Mouse (Mus musculus) layer of hippocampus, postnatal 10 days (tissue): Measurements from ENCODE around the gene Scnn1a. TPM values are rescaled to one million over a fixed set of nuclear protein-coding genes. Genes with fewer than 3 reads are reported as not detected.

ENCODE experiments used
- DNase-seq, 2 experiments: peaks; one replicate each; pipeline ENCODE4 v3.0.0; 2021; ENCODE audit warnings: low spot score in 2 of 2
- total RNA-seq, 2 experiments: library from RNA; stranded (reverse); gene quantifications; 2 replicates each; pipeline ENCODE4 v1.2.3; 2021

The Scnn1a gene
- total RNA-seq, 2 experiments from 2014 or later: 2.5 to 3.5 TPM

DNA sequence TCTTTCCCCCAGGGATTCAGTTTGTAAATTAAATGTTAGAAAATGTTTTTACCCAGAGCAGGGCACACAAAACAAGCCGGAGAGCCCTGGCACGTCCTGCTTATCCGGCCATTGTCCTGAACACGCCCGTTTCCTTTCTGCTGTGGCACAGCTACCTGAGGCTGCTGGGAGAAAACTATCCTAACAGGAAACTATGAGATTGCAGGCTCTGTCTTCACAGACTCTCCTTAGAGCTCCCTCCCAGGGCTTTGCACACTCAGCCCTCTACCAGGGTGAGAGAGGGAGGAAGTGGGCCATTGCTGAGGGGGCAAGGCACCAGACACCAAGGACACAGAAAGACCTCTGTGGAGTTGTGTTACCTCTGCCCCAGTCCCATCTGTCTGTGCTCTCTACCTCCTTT, 19.8 kb downstream of the Scnn1a start:
- DNase-seq: no peak

- DNase-seq: no peak
Measured at GRCm38 (mm10) chr6:125342198-125342597, 21.7 kb downstream of the Scnn1a start.

- DNase-seq: peak in 1 of 2 experiments; percentile 40
Measured at GRCm38 (mm10) chr6:125344084-125344483, 23.6 kb downstream of the Scnn1a start.

DNA sequence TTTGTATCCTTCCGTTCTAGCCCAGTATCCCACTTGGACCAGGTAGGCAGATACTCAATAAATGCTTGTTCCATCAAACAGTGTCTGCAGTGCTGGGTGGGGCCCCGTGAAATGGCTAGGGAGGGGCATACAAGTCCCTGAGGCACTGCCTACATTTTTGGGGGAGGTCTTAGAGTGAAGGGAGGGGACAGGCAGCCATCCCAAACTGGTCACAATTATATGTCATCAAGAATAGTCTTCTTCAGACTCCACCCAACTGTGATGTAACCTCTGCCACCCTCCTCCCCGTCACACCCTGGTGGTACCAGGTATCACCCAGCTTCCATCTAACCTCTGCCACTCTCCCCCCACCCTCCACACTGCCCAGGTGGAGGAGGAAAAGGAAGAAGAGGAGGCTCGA, 24.4 kb downstream of the Scnn1a start:
- no peak for DNase-seq

GRCm38 (mm10) chr6:125345625-125346024, 25.2 kb downstream of the Scnn1a start:
- no peak for DNase-seq

DNA sequence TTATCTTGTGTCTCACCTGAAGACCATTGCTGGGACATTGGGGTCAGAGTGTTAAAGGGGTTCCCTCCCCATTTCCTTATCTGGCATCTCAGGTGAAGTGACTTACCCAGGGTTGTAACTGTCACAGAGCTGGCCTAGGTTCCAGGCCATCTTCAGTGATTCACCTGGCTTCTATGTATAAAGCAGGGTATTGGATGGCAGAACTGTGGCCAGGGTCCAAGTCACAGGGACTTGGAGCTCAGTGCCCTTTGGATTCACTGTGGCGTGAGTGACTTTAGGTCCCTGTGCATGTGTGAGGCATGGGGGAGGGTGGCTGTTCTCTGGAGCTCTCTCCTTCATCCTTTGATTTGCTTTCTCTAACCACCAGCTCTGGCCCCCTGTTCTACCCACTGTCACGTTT, 25.6 kb downstream of the Scnn1a start:
- DNase-seq: no peak

GRCm38 (mm10) chr6:125348721-125349574, 28.5 kb downstream of the Scnn1a start, which contains the start of gene Tnfrsf1a:
Tnfrsf1a (plus strand) TSS chr6:125349362.
- no peak for DNase-seq

DNA sequence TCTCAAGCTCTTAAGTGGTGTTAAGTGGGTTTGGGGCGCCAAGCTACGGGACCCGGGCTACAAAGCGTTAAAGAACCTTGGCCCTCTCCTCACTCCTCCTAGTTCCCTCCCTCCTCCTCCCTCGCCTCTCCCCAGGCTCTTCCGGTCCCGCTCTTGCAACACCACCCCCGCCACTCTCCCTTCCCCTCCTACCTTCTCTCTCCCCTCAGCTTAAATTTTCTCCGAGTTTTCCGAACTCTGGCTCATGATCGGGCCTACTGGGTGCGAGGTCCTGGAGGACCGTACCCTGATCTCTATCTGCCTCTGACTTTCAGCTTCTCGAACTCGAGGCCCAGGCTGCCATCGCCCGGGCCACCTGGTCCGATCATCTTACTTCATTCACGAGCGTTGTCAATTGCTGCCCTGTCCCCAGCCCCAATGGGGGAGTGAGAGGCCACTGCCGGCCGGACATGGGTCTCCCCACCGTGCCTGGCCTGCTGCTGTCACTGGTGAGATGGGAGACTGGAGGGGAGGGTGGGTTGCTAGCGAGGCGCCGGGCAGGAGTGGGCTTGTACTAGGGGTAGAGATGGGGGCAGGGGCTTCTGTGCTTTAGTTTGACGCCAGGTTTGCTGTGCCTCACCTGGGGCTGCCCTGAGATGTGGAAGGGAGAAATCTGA, 29.2 kb downstream of the Scnn1a start:
- peak in 1 of 2 experiments; percentile 35 for DNase-seq

DNA sequence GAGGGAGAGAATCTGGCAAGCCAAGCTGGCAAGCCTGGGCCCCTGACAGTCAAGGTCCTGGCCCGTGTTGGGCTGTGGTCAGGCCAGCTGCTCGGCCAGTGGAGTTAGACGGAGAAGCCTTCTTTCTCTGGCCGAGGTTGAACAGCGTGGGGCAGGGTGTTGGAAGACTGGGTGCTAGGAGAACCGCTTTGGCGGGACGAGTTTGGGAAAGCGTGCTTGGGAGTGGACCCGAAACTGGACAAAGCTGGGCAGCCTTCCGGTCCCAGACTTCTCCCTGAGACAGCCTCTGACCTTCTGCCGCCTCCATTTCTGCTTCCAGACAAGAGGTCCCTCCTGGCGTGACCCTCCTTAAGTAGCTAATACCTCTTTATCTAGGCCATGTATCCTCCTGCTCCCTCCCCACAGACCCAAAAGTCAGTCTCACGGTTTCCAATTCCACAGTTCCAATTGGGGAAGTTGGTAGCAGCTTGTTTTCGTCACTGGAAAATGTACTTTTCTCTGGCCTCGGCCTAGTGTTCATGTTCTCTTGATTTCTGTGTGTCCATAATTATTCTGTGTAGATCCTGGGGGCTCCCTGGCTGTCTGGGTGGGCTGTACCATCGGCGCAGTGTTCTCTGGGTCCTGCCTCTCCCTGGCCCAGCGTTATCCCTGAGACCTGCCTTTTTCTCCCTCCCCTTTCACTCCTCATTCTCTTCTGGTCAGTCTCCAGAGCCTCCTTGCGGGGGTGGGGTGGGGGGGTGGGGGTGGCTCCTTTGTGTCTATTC, 30.0 kb downstream of the Scnn1a start:
- no peak for DNase-seq

DNA sequence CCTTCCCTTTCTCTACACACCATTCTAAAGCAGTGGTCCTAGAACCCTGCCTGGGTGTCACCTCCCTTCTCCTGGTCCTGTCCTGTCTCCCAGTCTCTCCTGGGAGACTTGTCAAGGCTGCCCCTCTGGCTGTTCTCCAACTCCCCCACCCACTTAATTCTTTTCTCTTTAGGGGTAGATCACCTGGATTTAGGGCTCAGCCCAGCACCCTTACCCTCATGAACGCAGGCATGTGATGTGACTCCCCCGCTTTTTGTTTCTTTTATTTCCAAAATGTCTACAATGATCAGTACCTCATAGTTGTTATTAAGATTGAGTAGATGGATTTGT, 30.5 kb downstream of the Scnn1a start:
- DNase-seq: no peak

DNA sequence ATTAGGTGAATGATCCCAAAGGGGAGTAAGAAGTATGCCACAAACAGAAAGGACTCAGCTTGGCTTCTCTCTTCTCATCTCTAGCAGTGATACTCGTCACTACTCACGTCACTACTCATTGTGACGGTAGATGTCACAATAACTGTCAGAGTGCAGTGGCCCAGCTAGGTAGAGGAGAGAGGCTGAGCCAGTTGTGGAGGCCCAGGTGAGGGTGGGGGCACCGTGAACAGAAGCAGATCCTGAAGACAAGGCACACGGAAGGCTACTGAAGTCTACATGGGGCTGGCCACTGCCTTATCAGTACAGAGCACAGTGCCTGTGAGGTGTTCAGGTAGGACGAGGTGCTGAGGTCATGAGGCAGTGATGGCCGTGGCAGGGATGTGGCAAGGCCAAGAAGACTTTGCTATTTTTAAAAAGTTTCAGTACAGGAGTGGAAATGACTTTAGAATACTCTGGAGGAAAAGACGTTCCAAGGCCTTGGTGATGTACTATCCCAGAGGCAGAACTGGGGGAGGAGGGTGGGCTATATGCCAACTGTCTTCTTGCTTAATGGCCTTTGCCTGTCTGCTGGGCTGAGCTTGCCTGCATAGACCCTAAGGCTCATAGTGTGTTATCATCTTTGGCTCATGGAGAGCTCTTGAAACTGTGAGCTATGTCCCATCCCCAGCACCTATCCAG, 31.0 kb downstream of the Scnn1a start:
- no peak for DNase-seq

DNA sequence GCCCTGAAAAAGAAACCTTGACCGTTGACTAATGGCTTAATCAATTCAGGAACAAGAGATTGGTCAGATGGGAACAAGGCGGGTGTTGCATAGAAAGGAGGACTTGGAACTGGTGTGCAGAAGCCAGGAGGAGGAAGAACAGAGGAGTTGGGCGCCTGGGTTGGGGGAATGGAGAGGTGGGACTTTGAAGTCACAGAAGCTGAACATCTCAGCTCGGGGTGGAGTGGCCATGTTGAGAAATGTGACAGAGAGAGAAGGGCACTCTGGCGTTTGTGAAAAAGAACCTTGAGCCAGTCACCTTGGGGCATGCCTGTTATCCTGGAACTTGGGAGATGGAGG, 31.6 kb downstream of the Scnn1a start:
- no peak for DNase-seq

- DNase-seq: no peak
Measured at GRCm38 (mm10) chr6:125352811-125353210, 32.4 kb downstream of the Scnn1a start.

- no peak for DNase-seq
Measured at GRCm38 (mm10) chr6:125353221-125353620, 32.8 kb downstream of the Scnn1a start.

DNA sequence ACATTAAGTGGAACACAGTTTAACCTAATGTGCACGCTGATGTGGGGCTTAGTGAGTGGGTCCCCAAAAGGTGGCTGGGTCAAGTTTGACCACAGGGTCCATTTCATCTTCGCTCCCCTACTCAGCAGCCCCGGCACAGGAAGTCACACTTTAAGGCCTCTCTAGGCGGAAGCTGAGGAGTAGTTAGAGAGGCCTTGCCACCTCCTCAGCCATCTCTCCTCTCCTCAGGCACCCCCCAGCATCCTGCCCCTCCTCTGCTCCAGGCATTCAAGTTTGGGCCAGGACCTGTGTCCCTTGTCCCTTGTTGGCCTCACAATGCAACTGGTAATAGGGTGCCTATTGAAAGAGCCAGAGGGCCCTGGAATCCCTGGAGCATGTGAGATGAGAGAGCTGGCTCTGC, 33.2 kb downstream of the Scnn1a start:
- DNase-seq: no peak

DNA sequence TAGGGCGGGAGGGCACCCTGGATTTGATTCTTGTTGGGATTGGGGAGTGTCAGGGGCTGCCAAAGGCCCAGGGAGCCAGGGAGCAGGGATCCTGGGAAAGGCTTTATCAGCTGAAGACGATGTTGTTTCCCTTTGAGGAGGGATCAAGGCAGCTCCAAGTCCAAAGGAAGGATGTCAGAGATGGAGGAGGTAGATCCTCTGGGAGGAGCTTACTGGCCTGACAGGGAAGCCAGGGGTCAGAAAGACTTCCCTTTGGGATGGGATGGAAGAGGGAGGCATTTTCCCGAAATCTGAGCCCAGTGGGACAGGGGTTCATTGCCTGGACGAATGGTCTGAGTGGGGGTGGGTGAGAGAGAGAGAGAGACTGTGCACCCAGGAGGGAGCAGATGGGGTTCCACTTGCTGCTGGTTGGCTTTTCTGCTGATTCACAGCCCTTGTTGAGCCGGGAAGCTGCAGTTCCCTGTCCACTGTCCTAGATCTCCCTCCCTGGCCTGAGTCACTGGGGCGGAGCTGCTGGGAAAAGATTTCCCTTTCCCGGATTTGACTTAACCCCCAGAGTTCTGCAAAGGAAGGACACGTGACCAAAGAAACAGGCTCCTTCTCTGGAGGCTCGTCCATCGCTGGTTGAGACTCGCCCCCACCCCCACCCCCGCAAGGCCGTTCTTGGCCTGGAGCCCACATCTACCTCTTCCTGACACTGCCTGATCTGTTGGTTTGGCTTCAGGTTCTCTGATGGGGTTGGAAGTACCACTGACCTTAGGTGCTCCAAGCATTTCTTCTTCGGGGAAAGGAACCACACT, 34.1 kb downstream of the Scnn1a start:
- no peak for DNase-seq

- DNase-seq: no peak
Measured at GRCm38 (mm10) chr6:125355197-125355741, 34.8 kb downstream of the Scnn1a start.

DNA sequence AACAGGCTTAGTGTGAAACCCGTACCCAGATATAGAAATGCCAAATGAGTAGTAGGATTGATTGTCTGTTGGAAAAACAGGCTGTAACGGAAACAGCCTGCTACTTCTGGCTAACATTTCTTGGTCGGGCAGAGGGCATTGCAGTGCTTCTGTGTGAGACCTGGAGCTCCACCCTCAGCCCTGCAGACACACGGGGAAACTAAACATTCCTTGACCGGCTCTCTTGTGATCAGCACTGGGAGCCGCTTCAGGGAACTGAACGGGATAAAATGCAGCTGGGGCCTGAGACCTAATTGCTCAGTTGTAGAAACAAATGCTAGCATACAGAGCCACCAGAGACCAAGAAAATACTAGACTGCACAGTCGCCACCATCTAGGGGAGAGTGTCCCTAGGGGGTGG, 35.8 kb downstream of the Scnn1a start:
- no peak for DNase-seq

DNA sequence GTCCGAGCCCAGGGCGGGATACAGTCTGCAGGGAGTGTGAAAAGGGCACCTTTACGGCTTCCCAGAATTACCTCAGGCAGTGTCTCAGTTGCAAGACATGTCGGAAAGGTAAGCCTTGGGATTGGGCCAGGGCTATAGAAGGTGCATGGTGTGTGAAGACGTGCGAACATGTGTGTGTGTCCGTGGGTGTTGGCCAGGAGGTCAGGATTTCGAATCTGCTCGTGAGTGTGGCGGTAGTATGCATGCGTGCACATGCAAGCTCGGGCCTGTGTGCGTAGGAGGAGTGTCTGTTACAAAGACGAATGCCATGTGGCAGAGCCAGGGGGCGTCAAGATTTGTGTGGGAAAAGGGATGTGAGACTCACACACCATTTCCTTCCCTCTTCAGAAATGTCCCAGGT, 36.9 kb downstream of the Scnn1a start:
- no peak for DNase-seq

- DNase-seq: no peak
Measured at GRCm38 (mm10) chr6:125359999-125360398, 39.5 kb downstream of the Scnn1a start.
